Mouse (Mus musculus) hindbrain, embryonic 16.5 days (tissue): ENCODE measurements around the gene Ankdd1a. TPM values are rescaled to one million over a fixed set of nuclear protein-coding genes. Genes with fewer than 3 reads are reported as not detected.

Experiments used
- ATAC-seq: fragments of 200-750 bp; cut with Nextera tagmentation; 2 replicates; pipeline ENCODE4 v1.8.0; 2017; ENCODE audit warnings: moderate TSS enrichment, moderate library complexity
- H3K27ac ChIP-seq: fragments of 300-500 bp; sonication (generic); 2 replicates; pipeline ENCODE4 v1.5.1; 2014; ENCODE audit warnings: low read depth, mild to moderate bottlenecking, control low read depth, low read length, moderate library complexity
- H3K27me3 ChIP-seq: fragments of 300-500 bp; sonication (generic); replicated peaks from 2 replicates; pipeline ENCODE4 v1.6.1; 2014; ENCODE audit warnings: low read length; ENCODE audit not compliant: control insufficient read depth, insufficient read depth
- H3K36me3 ChIP-seq: fragments of 300-500 bp; sonication (generic); 2 replicates; pipeline ENCODE4 v1.6.1; 2014; ENCODE audit warnings: mild to moderate bottlenecking, low read length, moderate library complexity, mixed read lengths; ENCODE audit not compliant: control insufficient read depth, insufficient read depth
- H3K4me1 ChIP-seq: fragments of 300-500 bp; sonication (generic); 2 replicates; pipeline ENCODE4 v1.6.1; 2014; ENCODE audit warnings: low read depth, low read length; ENCODE audit not compliant: control insufficient read depth, insufficient read depth
- H3K4me2 ChIP-seq: fragments of 300-500 bp; sonication (generic); 2 replicates; pipeline ENCODE4 v1.6.1; 2014; ENCODE audit warnings: mild to moderate bottlenecking, low read length, control low read depth, moderate library complexity
- H3K4me3 ChIP-seq: fragments of 300-500 bp; sonication (generic); 2 replicates; pipeline ENCODE4 v1.5.1; 2014; ENCODE audit warnings: mild to moderate bottlenecking, low read length, control low read depth, moderate library complexity
- H3K9ac ChIP-seq: fragments of 300-500 bp; sonication (generic); 2 replicates; pipeline ENCODE4 v1.6.1; 2014; ENCODE audit warnings: low read depth, mild to moderate bottlenecking, control low read depth, low read length, moderate library complexity
- H3K9me3 ChIP-seq: fragments of 300-500 bp; sonication (generic); 2 replicates; pipeline ENCODE4 v1.6.1; 2014; ENCODE audit warnings: mild to moderate bottlenecking, low read length, moderate library complexity; ENCODE audit not compliant: control insufficient read depth
- WGBS: fragments of 180-500 bp; shearing (Covaris S2); extraction: QIAGEN DNeasy Blood & Tissue Kit; methylation state at CpG from one replicate; pipeline ENCODE4 v1.1.7; 2014; 5-methylcytosine and 5-hydroxymethylcytosine counted together
- polyA plus RNA-seq: library from polyadenylated mRNA; unstranded; fragments of >200 nt; fragmentation: Nextera tagmentation; extraction: Ambion mirVana; gene quantifications from 2 replicates; pipeline ENCODE4 v1.2.1, GENCODE M21; 2015

Gene Ankdd1a
- polyA plus RNA-seq, 1 experiment from 2014 or later, result 1.2 TPM

GRCm38 (mm10) chr9:65556349-65556748 is 36.4 kb upstream of the Ankdd1a start:
- Histone ChIP-seq H3K27ac (no peak overlapping the region), H3K27me3 (no peaks in the 10 kb centered on the region), H3K9me3 (no peaks in the 10 kb centered on the region), H3K4me3 (no peak overlapping the region), H3K4me2 (no peak overlapping the region), H3K36me3 (0 out of 2 replicates have a peak, but pooled peaks cover 2% of the 10 kb centered on the region), H3K4me1 (peaks cover 1% of the 10 kb centered on the region; the same call in 1 of the 2 replicates), H3K9ac (no peak overlapping the region)
- ATAC-seq, result no peak
- 95% methylated on average over 8 of the region's 8 CpGs for WGBS

- H3K27ac ChIP-seq, result no peak overlapping the region
- no peak overlapping the region for H3K9ac ChIP-seq
- H3K27me3 ChIP-seq, result no peaks in the 10 kb centered on the region
- no peak overlapping the region for H3K4me2 ChIP-seq
- H3K4me3 ChIP-seq, result no peak overlapping the region
- H3K4me1 ChIP-seq, result peaks cover 2% of the 10 kb centered on the region; the same call in 1 of the 2 replicates
- WGBS, result 86% methylated on average over 4 of the region's 4 CpGs
- no peaks in the 10 kb centered on the region for H3K9me3 ChIP-seq
- no peak for ATAC-seq
- 0 out of 2 replicates have a peak, but pooled peaks cover 2% of the 10 kb centered on the region for H3K36me3 ChIP-seq
These were observed 35.6 kb upstream of the Ankdd1a start for GRCm38 (mm10) chr9:65555621-65556020.

GRCm38 (mm10) chr9:65555001-65555405 is 35.0 kb upstream of the Ankdd1a start:
- 21% methylated on average over 5 of the region's 5 CpGs for WGBS
- Histone ChIP-seq H3K4me1 (peaks cover 3% of the 10 kb centered on the region; the same call in 1 of the 2 replicates), H3K27me3 (no peaks in the 10 kb centered on the region), H3K36me3 (0 out of 2 replicates have a peak, but pooled peaks cover 2% of the 10 kb centered on the region), H3K4me2 (no peak overlapping the region), H3K4me3 (no peak overlapping the region), H3K9me3 (no peaks in the 10 kb centered on the region), H3K9ac (no peak overlapping the region), H3K27ac (no peak overlapping the region)
- no peak for ATAC-seq

GRCm38 (mm10) chr9:65552711-65553110 is 32.7 kb upstream of the Ankdd1a start:
- H3K4me1 ChIP-seq, result peaks cover 3% of the 10 kb centered on the region; the same call in 1 of the 2 replicates
- WGBS, result 97% methylated on average over 2 of the region's 2 CpGs
- H3K36me3 ChIP-seq, result 0 out of 2 replicates have a peak, but pooled peaks cover 2% of the 10 kb centered on the region
- H3K4me2 ChIP-seq, result no peak overlapping the region
- H3K9ac ChIP-seq, result no peak overlapping the region
- no peaks in the 10 kb centered on the region for H3K9me3 ChIP-seq
- H3K27me3 ChIP-seq, result no peaks in the 10 kb centered on the region
- H3K27ac ChIP-seq, result no peak overlapping the region
- ATAC-seq, result no peak
- H3K4me3 ChIP-seq, result no peak overlapping the region

DNA sequence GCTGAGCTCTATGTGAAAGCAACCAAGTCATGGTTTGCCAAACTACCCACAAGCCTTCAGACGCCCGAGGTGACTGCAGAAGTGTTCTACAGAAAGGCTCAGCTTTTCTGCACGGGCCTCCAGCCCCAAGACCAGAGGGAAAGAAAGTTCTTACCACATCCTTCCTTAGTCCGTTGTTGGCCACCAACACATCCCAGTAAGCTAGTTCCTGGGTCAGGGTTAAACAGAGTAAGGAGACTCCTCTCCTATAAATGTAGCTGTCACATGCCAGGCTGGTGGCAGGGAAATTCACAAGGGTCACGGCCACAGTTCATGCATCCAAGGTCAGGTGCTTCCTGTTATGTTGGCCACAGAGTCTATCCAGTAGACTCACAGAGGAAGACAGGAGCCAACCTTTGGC is 32.1 kb upstream of the Ankdd1a start:
- no peak overlapping the region for H3K27ac ChIP-seq
- no peak overlapping the region for H3K4me3 ChIP-seq
- no peak overlapping the region for H3K9ac ChIP-seq
- H3K4me1 ChIP-seq, result peaks cover 3% of the 10 kb centered on the region; the same call in 1 of the 2 replicates
- 0 out of 2 replicates have a peak, but pooled peaks cover 2% of the 10 kb centered on the region for H3K36me3 ChIP-seq
- ATAC-seq, result no peak
- 86% methylated on average over 5 of the region's 5 CpGs for WGBS
- H3K27me3 ChIP-seq, result no peaks in the 10 kb centered on the region
- H3K4me2 ChIP-seq, result no peak overlapping the region
- H3K9me3 ChIP-seq, result no peaks in the 10 kb centered on the region

GRCm38 (mm10) chr9:65551035-65551434 is 31.0 kb upstream of the Ankdd1a start:
- H3K27ac ChIP-seq, result no peak overlapping the region
- H3K4me1 ChIP-seq, result peaks cover 4% of the 10 kb centered on the region
- no peak overlapping the region for H3K9ac ChIP-seq

GRCm38 (mm10) chr9:65550079-65550831 is 30.3 kb upstream of the Ankdd1a start:
- Histone ChIP-seq H3K36me3 (no peaks in the 10 kb centered on the region), H3K27me3 (no peaks in the 10 kb centered on the region), H3K4me1 (peaks cover 8% of the 10 kb centered on the region), H3K27ac (no peak overlapping the region), H3K9ac (no peak overlapping the region), H3K4me2 (no peak overlapping the region), H3K9me3 (no peaks in the 10 kb centered on the region), H3K4me3 (no peak overlapping the region)
- ATAC-seq, result no peak
- 23% methylated on average over 7 of the region's 7 CpGs for WGBS

More at GRCm38 (mm10) chr9:65551035-65551434, 31.0 kb upstream of the Ankdd1a start:
- 40% methylated on average over 5 of the region's 5 CpGs for WGBS
- Histone ChIP-seq H3K4me2 (no peak overlapping the region), H3K4me3 (no peak overlapping the region), H3K9me3 (no peaks in the 10 kb centered on the region), H3K36me3 (no peaks in the 10 kb centered on the region), H3K27me3 (no peaks in the 10 kb centered on the region)
- no peak for ATAC-seq

GRCm38 (mm10) chr9:65549643-65550042 is 29.6 kb upstream of the Ankdd1a start:
- H3K27me3 ChIP-seq, result no peaks in the 10 kb centered on the region
- H3K4me1 ChIP-seq, result peaks cover 8% of the 10 kb centered on the region
- H3K4me3 ChIP-seq, result no peak overlapping the region
- H3K4me2 ChIP-seq, result no peak overlapping the region
- no peaks in the 10 kb centered on the region for H3K36me3 ChIP-seq
- H3K9me3 ChIP-seq, result no peaks in the 10 kb centered on the region
- H3K9ac ChIP-seq, result no peak overlapping the region
- no peak overlapping the region for H3K27ac ChIP-seq
- ATAC-seq, result no peak
- WGBS, result 86% methylated on average over 5 of the region's 5 CpGs

- Histone ChIP-seq H3K4me2 (no peak overlapping the region), H3K4me3 (no peak overlapping the region), H3K4me1 (peaks cover 8% of the 10 kb centered on the region), H3K9ac (no peak overlapping the region), H3K36me3 (no peaks in the 10 kb centered on the region), H3K27me3 (no peaks in the 10 kb centered on the region), H3K9me3 (no peaks in the 10 kb centered on the region), H3K27ac (no peak overlapping the region)
- WGBS, result 73% methylated on average over 3 of the region's 3 CpGs
- ATAC-seq, result no peak
These were observed 29.1 kb upstream of the Ankdd1a start for GRCm38 (mm10) chr9:65549139-65549538.
